Mouse (Mus musculus): ENCODE data around the gene Sorcs2. TPM values are rescaled to one million over a fixed set of nuclear protein-coding genes. Genes with fewer than 3 reads are reported as not detected.

Gene Sorcs2
- total and polyA plus RNA-seq, 2 experiments from 2014 or later, result 12.4 to 50.3 TPM

DNA sequence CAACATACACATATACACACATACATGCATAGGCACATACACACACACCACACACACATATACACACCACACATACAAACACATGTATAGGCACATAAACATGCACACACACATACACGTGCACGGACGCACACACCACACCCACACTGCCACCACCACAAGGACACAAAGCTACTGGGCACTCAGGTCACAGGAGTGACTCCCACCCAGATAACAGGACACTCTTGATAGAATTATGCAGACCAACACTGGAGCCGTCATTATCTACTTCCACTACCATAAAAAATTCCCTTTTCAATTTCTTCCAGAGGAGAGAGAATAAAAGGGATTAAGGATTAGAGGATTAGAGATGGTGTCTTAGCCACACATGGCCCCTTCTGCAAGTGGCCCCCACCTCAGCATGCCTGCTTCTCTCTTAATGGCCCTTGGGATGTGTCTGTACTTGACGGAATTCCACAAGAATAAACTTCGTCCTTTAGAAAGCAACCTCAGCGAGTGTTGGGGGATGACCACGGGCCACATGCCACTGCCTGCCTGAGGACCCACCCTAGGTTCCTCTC is 15.7 kb downstream of the Sorcs2 start:
- 72% methylated on average over 8 of the region's 8 CpGs for WGBS
- no peak overlapping the region for H3K4me3 ChIP-seq (ENCODE audit: low read length)
- no peaks in the 10 kb centered on the region for H3K4me1 ChIP-seq (ENCODE audit: insufficient read depth, low read length)
- no peak overlapping the region for H3K27ac ChIP-seq
- no peak overlapping the region for H3K4me2 ChIP-seq (ENCODE audit: low read depth, low read length)
- H3K27me3 ChIP-seq (ENCODE audit: insufficient read depth, low read length), result no peaks in the 10 kb centered on the region
- DNase-seq (ENCODE audit: low spot score) (no peak), ATAC-seq (no peak)
- H3K36me3 ChIP-seq (ENCODE audit: insufficient read depth, low read length), result no peaks in the 10 kb centered on the region
- TF ChIP-seq CTCF (IDR thresholded peaks at IDR 0.05; ENCODE audit: low read depth), result no peak
- H3K9ac ChIP-seq (replicated peaks; ENCODE audit: low read length), result no peak overlapping the region
- H3K9me3 ChIP-seq (ENCODE audit: low read length), result no peaks in the 10 kb centered on the region

DNA sequence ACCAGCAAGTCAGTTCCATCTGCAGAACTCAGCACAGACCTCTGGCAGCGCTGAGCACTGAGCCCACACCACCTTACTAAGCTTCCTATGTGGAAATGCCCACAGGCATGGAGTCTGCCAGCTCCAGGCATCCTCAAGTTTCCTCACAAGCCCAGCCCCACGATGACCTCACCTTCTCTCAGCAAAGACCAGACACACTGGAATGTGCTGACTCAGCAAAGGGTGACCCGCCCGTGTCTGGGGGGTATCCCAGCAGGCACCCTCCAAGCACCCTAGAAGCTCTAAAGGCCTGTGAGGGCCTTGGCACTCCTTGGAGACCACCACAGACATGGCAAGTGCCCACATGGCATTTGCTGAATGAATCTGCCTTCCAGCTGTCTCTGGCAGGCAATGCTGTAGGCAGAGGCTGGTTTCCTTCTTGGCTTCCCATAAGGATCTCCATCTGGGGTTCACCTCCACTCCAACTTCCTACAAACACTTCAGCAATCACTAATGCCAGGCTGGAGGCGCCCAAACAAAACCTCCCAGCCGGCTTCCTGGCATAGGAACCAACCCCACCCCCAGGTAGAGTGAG is 17.9 kb downstream of the Sorcs2 start:
- H3K4me2 ChIP-seq (ENCODE audit: low read depth, low read length), result no peak overlapping the region
- no peaks in the 10 kb centered on the region for H3K27me3 ChIP-seq (ENCODE audit: insufficient read depth, low read length)
- ATAC-seq (no peak), DNase-seq (ENCODE audit: low spot score) (no peak)
- H3K36me3 ChIP-seq (ENCODE audit: insufficient read depth, low read length), result no peaks in the 10 kb centered on the region
- TF ChIP-seq CTCF (IDR thresholded peaks at IDR 0.05; ENCODE audit: low read depth), result no peak
- H3K27ac ChIP-seq, result no peak overlapping the region
- no peak overlapping the region for H3K4me3 ChIP-seq (ENCODE audit: low read length)
- H3K4me1 ChIP-seq (ENCODE audit: insufficient read depth, low read length), result no peaks in the 10 kb centered on the region
- no peaks in the 10 kb centered on the region for H3K9me3 ChIP-seq (ENCODE audit: low read length)
- H3K9ac ChIP-seq (replicated peaks; ENCODE audit: low read length), result no peak overlapping the region
- WGBS, result 61% methylated on average over 6 of the region's 6 CpGs

DNA sequence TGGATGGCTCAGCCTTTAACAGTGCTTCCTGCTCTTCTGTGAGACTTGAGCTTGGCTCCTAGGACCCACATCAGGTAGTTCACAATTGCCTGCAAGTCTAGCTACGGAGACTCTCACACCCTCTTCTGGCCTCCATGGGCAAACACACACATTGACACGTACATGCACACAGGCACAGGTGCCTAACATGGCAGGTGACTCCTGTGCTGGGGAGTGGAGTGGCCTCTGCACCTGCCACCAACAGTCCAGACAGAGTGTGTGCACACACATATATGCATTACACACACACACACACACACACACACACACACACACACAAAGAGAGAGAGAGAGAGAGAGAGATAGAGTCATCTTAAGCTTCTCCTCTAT is 19.6 kb downstream of the Sorcs2 start:
- Histone ChIP-seq H3K9ac (replicated peaks; ENCODE audit: low read length) (no peak overlapping the region), H3K27ac (no peak overlapping the region), H3K27me3 (ENCODE audit: insufficient read depth, low read length) (no peaks in the 10 kb centered on the region), H3K4me3 (ENCODE audit: low read length) (no peak overlapping the region), H3K4me2 (ENCODE audit: low read depth, low read length) (no peak overlapping the region), H3K36me3 (ENCODE audit: insufficient read depth, low read length) (no peaks in the 10 kb centered on the region), H3K4me1 (ENCODE audit: insufficient read depth, low read length) (no peaks in the 10 kb centered on the region; the same call in 1 of the 2 replicates), H3K9me3 (ENCODE audit: low read length) (no peaks in the 10 kb centered on the region)
- WGBS, result 95% methylated on average over 2 of the region's 2 CpGs
- ATAC-seq (no peak), DNase-seq (ENCODE audit: low spot score) (no peak)
- TF ChIP-seq CTCF (IDR thresholded peaks at IDR 0.05; ENCODE audit: low read depth), result 0 out of 2 replicates have a peak, but pooled peaks have one; percentile 3

DNA sequence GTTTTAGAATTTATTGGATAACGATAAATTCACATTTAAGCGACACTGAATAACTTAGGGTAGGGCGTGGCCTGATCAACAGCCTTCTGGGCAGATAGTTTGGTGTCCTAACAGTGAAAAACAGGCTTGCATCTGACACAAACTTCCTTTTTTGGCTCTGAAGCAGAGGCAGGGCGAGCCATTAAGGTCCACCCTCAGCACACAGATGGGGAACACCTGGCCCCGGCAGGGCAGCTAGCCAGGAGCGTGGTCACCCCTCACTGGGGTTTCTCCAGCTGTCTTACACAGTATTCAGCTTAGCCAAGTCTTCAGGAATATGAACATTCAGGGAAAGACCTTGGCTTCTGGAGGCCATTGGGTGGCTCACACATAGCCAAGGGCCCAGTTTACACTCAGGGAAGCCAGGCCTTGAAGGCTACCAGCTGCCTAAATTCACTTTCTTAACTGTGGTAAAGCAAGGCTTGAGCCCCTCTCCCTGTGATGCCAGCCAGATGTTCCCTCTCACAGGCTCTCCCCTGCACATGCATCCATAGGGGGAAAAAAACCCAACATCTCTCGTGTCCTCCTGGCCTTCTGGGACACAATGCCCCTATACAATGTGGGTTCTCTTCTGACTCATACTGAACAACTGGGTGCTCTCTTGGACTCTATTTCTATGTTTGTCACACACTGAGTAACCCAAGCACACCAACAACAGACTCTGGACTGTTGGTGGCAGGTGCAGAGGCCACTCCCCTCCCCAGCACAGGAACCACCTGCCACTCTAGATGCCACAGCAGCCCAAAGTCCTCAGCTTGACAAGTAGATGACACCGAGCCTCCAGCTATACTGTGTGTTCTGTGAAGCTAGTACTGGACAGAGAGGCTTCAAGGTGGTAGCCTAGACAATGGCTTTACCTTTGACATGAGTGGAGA is 20.2 kb downstream of the Sorcs2 start:
- no peak for DNase-seq (ENCODE audit: low spot score)
- H3K9me3 ChIP-seq (ENCODE audit: low read length), result no peaks in the 10 kb centered on the region
- H3K4me2 ChIP-seq (ENCODE audit: low read depth, low read length), result no peak overlapping the region
- H3K4me3 ChIP-seq (ENCODE audit: low read length), result no peak overlapping the region
- no peak overlapping the region for H3K27ac ChIP-seq
- H3K4me1 ChIP-seq (ENCODE audit: insufficient read depth, low read length), result no peaks in the 10 kb centered on the region; the same call in 1 of the 2 replicates
- no peaks in the 10 kb centered on the region for H3K36me3 ChIP-seq (ENCODE audit: insufficient read depth, low read length)
- H3K9ac ChIP-seq (replicated peaks; ENCODE audit: low read length), result no peak overlapping the region
- no peak for TF ChIP-seq CTCF (IDR thresholded peaks at IDR 0.05; ENCODE audit: low read depth)
- no peaks in the 10 kb centered on the region for H3K27me3 ChIP-seq (ENCODE audit: insufficient read depth, low read length)
- WGBS, result 79% methylated on average over 8 of the region's 8 CpGs
- ATAC-seq, result no peak

DNA sequence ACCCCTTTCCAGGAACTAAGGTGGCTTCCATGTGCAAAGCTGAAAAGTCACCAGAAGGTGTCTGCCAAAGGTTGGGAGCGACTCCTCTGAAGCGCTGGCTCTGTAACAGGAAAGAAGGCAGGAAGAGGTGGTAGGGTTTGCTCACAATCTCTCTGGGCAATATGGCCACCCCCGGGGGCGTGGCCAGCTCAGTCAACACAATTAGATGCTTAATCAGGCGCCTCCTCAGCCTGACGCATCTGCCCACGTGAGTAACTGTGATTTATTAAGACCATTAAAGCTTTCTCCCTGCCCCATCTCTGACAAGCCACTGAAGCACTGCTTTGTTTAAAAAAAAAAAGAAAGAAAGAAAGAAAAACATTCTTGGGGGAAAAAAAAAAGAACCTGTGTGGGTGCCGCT is 22.1 kb downstream of the Sorcs2 start:
- DNase-seq (ENCODE audit: low spot score) (no peak), ATAC-seq (no peak)
- no peaks in the 10 kb centered on the region for H3K9me3 ChIP-seq (ENCODE audit: low read length)
- WGBS, result 56% methylated on average over 8 of the region's 8 CpGs
- TF ChIP-seq CTCF (IDR thresholded peaks at IDR 0.05; ENCODE audit: low read depth), result no peak
- no peak overlapping the region for H3K9ac ChIP-seq (replicated peaks; ENCODE audit: low read length)
- H3K4me3 ChIP-seq (ENCODE audit: low read length), result no peak overlapping the region
- no peak overlapping the region for H3K27ac ChIP-seq
- no peaks in the 10 kb centered on the region for H3K36me3 ChIP-seq (ENCODE audit: insufficient read depth, low read length)
- H3K4me1 ChIP-seq (ENCODE audit: insufficient read depth, low read length), result no peaks in the 10 kb centered on the region; the same call in 1 of the 2 replicates
- H3K4me2 ChIP-seq (ENCODE audit: low read depth, low read length), result no peak overlapping the region
- H3K27me3 ChIP-seq (ENCODE audit: insufficient read depth, low read length), result no peaks in the 10 kb centered on the region

DNA sequence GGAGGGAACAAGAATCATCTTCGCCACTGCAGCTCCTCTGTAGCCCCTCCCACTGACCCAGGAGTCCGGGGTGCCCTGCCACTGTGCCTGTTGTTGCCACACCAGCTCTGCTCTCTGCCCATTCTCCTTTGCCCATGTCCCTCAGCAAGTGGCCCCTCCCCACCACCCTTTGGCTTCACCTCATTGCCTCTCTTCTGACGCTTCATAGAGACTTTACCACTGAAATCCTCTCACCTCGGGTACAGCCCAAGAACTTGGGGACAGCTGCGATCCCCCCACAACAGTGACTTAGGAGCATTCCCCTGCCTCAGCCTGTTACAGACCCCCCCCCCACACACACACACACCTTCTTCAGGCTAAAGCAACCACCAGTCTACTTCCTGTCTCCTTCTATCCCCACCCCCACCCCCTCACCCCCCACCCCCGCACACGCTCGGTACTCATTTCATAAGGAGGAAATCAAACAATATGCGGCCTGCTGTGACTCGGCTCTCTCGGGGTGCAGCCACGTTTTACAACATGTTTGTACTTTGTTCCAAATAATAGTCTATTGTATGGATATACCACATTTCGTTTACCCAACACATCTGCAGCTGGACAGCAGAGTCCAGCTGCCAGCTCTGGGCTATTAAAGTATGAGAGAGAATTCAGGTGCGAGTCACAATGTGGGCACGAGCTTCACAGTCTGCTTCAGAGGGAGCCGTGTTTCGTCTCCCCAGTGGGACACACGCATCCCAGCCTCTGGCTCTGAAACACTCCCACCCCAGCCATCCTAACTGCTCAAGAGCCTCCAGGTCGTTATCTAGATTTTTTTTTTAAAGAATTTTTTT is 23.5 kb downstream of the Sorcs2 start:
- no peak overlapping the region for H3K4me2 ChIP-seq (ENCODE audit: low read depth, low read length)
- no peaks in the 10 kb centered on the region; the same call in 1 of the 2 replicates for H3K4me1 ChIP-seq (ENCODE audit: insufficient read depth, low read length)
- no peaks in the 10 kb centered on the region for H3K27me3 ChIP-seq (ENCODE audit: insufficient read depth, low read length)
- no peak overlapping the region for H3K4me3 ChIP-seq (ENCODE audit: low read length)
- WGBS, result 52% methylated on average over 19 of the region's 19 CpGs
- ATAC-seq (no peak), DNase-seq (ENCODE audit: low spot score) (no peak)
- H3K36me3 ChIP-seq (ENCODE audit: insufficient read depth, low read length), result no peaks in the 10 kb centered on the region
- no peak overlapping the region for H3K9ac ChIP-seq (replicated peaks; ENCODE audit: low read length)
- TF ChIP-seq CTCF (IDR thresholded peaks at IDR 0.05; ENCODE audit: low read depth), result no peak
- H3K9me3 ChIP-seq (ENCODE audit: low read length), result no peaks in the 10 kb centered on the region
- no peak overlapping the region for H3K27ac ChIP-seq
